Mouse (Mus musculus) CH12.LX (cell line): ENCODE measurements at regions not wholly inside any gene's neighbourhood (a gene's known extent, or its start where the extent isn't known, plus 50 kb on each side); places are given as distances from the start of the nearest gene placed in this dataset.

Source experiments
- CHD2 ChIP-seq: IDR thresholded peaks from 2 replicates; pipeline ENCODE4 v1.6.1; 2011; ENCODE audit warnings: low read length, improper control_type of control experiment
- CTCF ChIP-seq, 2 experiments: IDR thresholded peaks in 1 of 2; conservative IDR thresholded peaks in 1 of 2; 2 replicates each; pipeline ENCODE4 v1.5.1; 2011 to 2012; ENCODE audit warnings: low read depth in 2 of 2, low read length in 2 of 2, improper control_type of control experiment in 1 of 2, inconsistent platforms in 1 of 2, mild to moderate bottlenecking in 1 of 2, moderate library complexity in 1 of 2
- EP300 ChIP-seq: IDR thresholded peaks from 2 replicates; pipeline ENCODE4 v1.6.1; 2011; ENCODE audit warnings: low read length, improper control_type of control experiment
- HCFC1 ChIP-seq: IDR thresholded peaks from 2 replicates; pipeline ENCODE4 v1.6.1; 2012; ENCODE audit warnings: low read depth, mild to moderate bottlenecking, inconsistent platforms, low read length, improper control_type of control experiment
- MAX ChIP-seq: IDR thresholded peaks from 2 replicates; pipeline ENCODE4 v1.6.1; 2011; ENCODE audit warnings: low read length, improper control_type of control experiment
- POLR2A ChIP-seq: IDR thresholded peaks from 2 replicates; pipeline ENCODE4 v1.6.1; 2011; ENCODE audit warnings: low read depth, mild to moderate bottlenecking, improper control_type of control experiment, low read length

GRCm38 (mm10) chr11:25057093-25057521 lies 979.3 kb downstream of the Bcl11a start:
- TF ChIP-seq EP300 = no peak
- no peak for TF ChIP-seq POLR2A
- no peak for TF ChIP-seq CHD2
- TF ChIP-seq CTCF (conservative IDR thresholded peaks at IDR 0.05 in 1 of 2, IDR thresholded peaks at IDR 0.05 in 1 of 2; ENCODE audit: low read depth in 2 of 2, low read length in 2 of 2) = no peak
- no peak for TF ChIP-seq HCFC1
- no peak for TF ChIP-seq MAX
